Comparison of ENCODE assay signal across 13 mouse cellular contexts in the genomic region with DNA sequence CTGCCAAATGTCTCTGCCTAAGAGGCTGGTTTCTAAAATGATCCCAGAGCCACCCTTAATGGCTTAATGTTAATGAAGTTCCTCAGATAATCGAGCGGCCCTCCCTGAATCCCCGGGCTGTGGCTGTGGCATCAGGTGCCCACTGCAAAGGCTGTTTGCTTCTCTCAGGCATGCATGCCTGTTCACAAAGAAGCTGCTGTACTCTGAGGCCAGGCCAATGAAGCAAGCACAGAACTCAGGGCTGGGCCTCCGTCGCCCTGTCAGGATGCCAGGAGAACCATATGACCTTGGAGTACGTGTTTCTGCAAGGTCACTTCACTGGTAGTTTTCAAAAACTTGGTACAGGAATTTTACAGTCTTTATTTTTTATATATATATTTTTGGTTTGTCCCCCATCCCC. TPM values are rescaled to one million over a fixed set of nuclear protein-coding genes. Genes with fewer than 3 reads are reported as not detected.
DNase-seq lines count a peak whose midpoint lies in the region; ATAC-seq and TF ChIP-seq lines count a peak whose summit lies in the region.
"Had no signal": no experiment of that assay in that cellular context is flagged by ENCODE, and none has a peak within 500 bp of the region (broad histone marks: within the 10 kb centered on the region; RNA-seq: fewer than 3 reads in every experiment).

No protein-coding gene starts in this region.

- no peak for TF ChIP-seq CTCF in intestine, postnatal 0 days (IDR thresholded peaks at IDR 0.05; ENCODE audit: low read depth)

- H3K9ac ChIP-seq in embryonic facial prominence, embryonic 13.5 days = no peak overlapping the region
- no peak overlapping the region for H3K9ac ChIP-seq in kidney, embryonic 16.5 days (replicated peaks; ENCODE audit: low read length)
- no peak overlapping the region for H3K9ac ChIP-seq in intestine, postnatal 0 days (ENCODE audit: low read depth, low read length)
- H3K9ac ChIP-seq: forebrain, embryonic 13.5 days; liver, embryonic 13.5 days had no signal

- no peaks in the 10 kb centered on the region for H3K27me3 ChIP-seq in embryonic facial prominence, embryonic 13.5 days
- no peaks in the 10 kb centered on the region for H3K27me3 ChIP-seq in embryonic facial prominence, embryonic 10.5 days (replicated peaks; ENCODE audit: low read depth, poor library complexity, severe bottlenecking)
- H3K27me3 ChIP-seq in kidney, embryonic 16.5 days (ENCODE audit: insufficient read depth, low read length) = no peaks in the 10 kb centered on the region
- H3K27me3 ChIP-seq in intestine, postnatal 0 days (replicated peaks; ENCODE audit: control insufficient read depth, insufficient read depth, low read length) = no peaks in the 10 kb centered on the region
- H3K27me3 ChIP-seq: forebrain, embryonic 13.5 days; liver, embryonic 13.5 days had no signal

- no peak overlapping the region for H3K4me2 ChIP-seq in embryonic facial prominence, embryonic 13.5 days
- no peak overlapping the region for H3K4me2 ChIP-seq in kidney, embryonic 16.5 days (replicated peaks; ENCODE audit: low read depth, low read length)
- H3K4me2 ChIP-seq in intestine, postnatal 0 days (replicated peaks; ENCODE audit: low read depth) = no peak overlapping the region
- H3K4me2 ChIP-seq: forebrain, embryonic 13.5 days; liver, embryonic 13.5 days had no signal

- peak overlapping the region; percentile 33; the same call in 1 of the 2 replicates for H3K27ac ChIP-seq in embryonic facial prominence, embryonic 13.5 days
- H3K27ac ChIP-seq in embryonic facial prominence, embryonic 10.5 days (replicated peaks) = no peak overlapping the region
- no peak overlapping the region for H3K27ac ChIP-seq in kidney, embryonic 16.5 days (ENCODE audit: low read length)
- H3K27ac ChIP-seq in intestine, postnatal 0 days (ENCODE audit: low read depth, low read length) = no peak overlapping the region
- H3K27ac ChIP-seq: forebrain, embryonic 13.5 days; kidney, postnatal 0 days; liver, embryonic 13.5 days had no signal

- WGBS in embryonic facial prominence, embryonic 13.5 days = 75% methylated on average over 6 of the region's 6 CpGs
- WGBS in embryonic facial prominence, embryonic 10.5 days = 76% methylated on average over 6 of the region's 6 CpGs
- WGBS in kidney, embryonic 16.5 days = 77% methylated on average over 6 of the region's 6 CpGs
- 74% methylated on average over 6 of the region's 6 CpGs for WGBS in intestine, postnatal 0 days

- peaks cover 25% of the 10 kb centered on the region for H3K4me1 ChIP-seq in embryonic facial prominence, embryonic 13.5 days
- peaks cover 24% of the 10 kb centered on the region for H3K4me1 ChIP-seq in embryonic facial prominence, embryonic 10.5 days
- peaks cover 9% of the 10 kb centered on the region; the same call in 1 of the 2 replicates for H3K4me1 ChIP-seq in kidney, embryonic 16.5 days (ENCODE audit: insufficient read depth, low read length)
- peaks cover 8% of the 10 kb centered on the region; the same call in 1 of the 2 replicates for H3K4me1 ChIP-seq in intestine, postnatal 0 days (replicated peaks; ENCODE audit: control insufficient read depth, insufficient read depth, low read length)
- H3K4me1 ChIP-seq: liver, embryonic 13.5 days had no signal

- H3K4me3 ChIP-seq in embryonic facial prominence, embryonic 13.5 days = no peak overlapping the region
- H3K4me3 ChIP-seq in embryonic facial prominence, embryonic 10.5 days = no peak overlapping the region
- H3K4me3 ChIP-seq in kidney, embryonic 16.5 days (ENCODE audit: low read length) = no peak overlapping the region
- H3K4me3 ChIP-seq in intestine, postnatal 0 days (ENCODE audit: low read depth, low read length) = no peak overlapping the region
- H3K4me3 ChIP-seq: forebrain, embryonic 13.5 days; liver, embryonic 13.5 days; megakaryocyte, embryonic 14.5 days had no signal

- H3K36me3 ChIP-seq in embryonic facial prominence, embryonic 13.5 days = no peaks in the 10 kb centered on the region
- no peaks in the 10 kb centered on the region for H3K36me3 ChIP-seq in embryonic facial prominence, embryonic 10.5 days (replicated peaks)
- H3K36me3 ChIP-seq in kidney, embryonic 16.5 days (ENCODE audit: insufficient read depth, low read length) = no peaks in the 10 kb centered on the region
- H3K36me3 ChIP-seq in intestine, postnatal 0 days (ENCODE audit: control insufficient read depth, insufficient read depth) = no peaks in the 10 kb centered on the region; the same call in 1 of the 2 replicates
- H3K36me3 ChIP-seq: liver, embryonic 13.5 days had no signal

- H3K9me3 ChIP-seq in embryonic facial prominence, embryonic 13.5 days = no peaks in the 10 kb centered on the region
- H3K9me3 ChIP-seq in embryonic facial prominence, embryonic 10.5 days = no peaks in the 10 kb centered on the region
- no peaks in the 10 kb centered on the region for H3K9me3 ChIP-seq in kidney, embryonic 16.5 days (ENCODE audit: low read length)
- H3K9me3 ChIP-seq in intestine, postnatal 0 days (ENCODE audit: control insufficient read depth) = no peaks in the 10 kb centered on the region
- H3K9me3 ChIP-seq: forebrain, embryonic 13.5 days; liver, embryonic 13.5 days; megakaryocyte, embryonic 14.5 days had no signal

- no peak for DNase-seq in embryonic facial prominence, embryonic 10.5 days (ENCODE audit: low spot score)
- DNase-seq in kidney, postnatal 14 days = peak; percentile 19
- DNase-seq in testis, postnatal 10 days (ENCODE audit: low spot score) = peak; percentile 77
- DNase-seq in testis, postnatal 14 days (ENCODE audit: low spot score) = no peak
- DNase-seq: cerebellum, adult 11-12 months; liver, embryonic 13.5 days had no signal

- no peak for ATAC-seq in embryonic facial prominence, embryonic 13.5 days (ENCODE audit: insufficient number of reproducible peaks, insufficient read depth, low FRiP score, low TSS enrichment, low read depth)
- no peak for ATAC-seq in kidney, embryonic 16.5 days (ENCODE audit: low FRiP score, low TSS enrichment)
- ATAC-seq in intestine, postnatal 0 days = no peak
- ATAC-seq: forebrain, embryonic 13.5 days; inflammation-experienced regulatory T-cells, adult 6 months had no signal

RNA-seq across cellular contexts. Expression of gene S100b, which starts 2.0 kb away (rescaled TPM):
- 5.7 and 8.1 TPM in 2 replicates for polyA plus RNA-seq in embryonic facial prominence, embryonic 13.5 days (2015; fragmentation: Nextera tagmentation; extraction: Ambion mirVana)
- 0.10 TPM in 1 of 2 replicates, not detected in the other for polyA plus RNA-seq in embryonic facial prominence, embryonic 10.5 days (2016; fragmentation: Nextera tagmentation; extraction: Ambion mirVana)
- 0.45 and 0.54 TPM in 2 replicates for polyA plus RNA-seq in kidney, embryonic 16.5 days (2015; fragmentation: Nextera tagmentation; extraction: Ambion mirVana)
- 5.9 and 7.0 TPM in 2 replicates for polyA plus RNA-seq in intestine, postnatal 0 days (2015; fragmentation: Nextera tagmentation; extraction: Ambion mirVana)
- polyA plus RNA-seq: forebrain, embryonic 13.5 days; inflammation-experienced regulatory T-cells, adult 6 months; liver, embryonic 13.5 days had no signal

RNA-seq across cellular contexts. Expression of gene Prmt2, which starts 18.0 kb away (rescaled TPM):
- 62.5 and 67.7 TPM in 2 replicates for polyA plus RNA-seq in embryonic facial prominence, embryonic 13.5 days (2015; fragmentation: Nextera tagmentation; extraction: Ambion mirVana)
- polyA plus RNA-seq in embryonic facial prominence, embryonic 10.5 days (2016; fragmentation: Nextera tagmentation; extraction: Ambion mirVana) = 62.2 and 64.5 TPM in 2 replicates
- polyA plus RNA-seq in kidney, embryonic 16.5 days (2015; fragmentation: Nextera tagmentation; extraction: Ambion mirVana) = 63.1 and 69.9 TPM in 2 replicates
- polyA plus RNA-seq in intestine, postnatal 0 days (2015; fragmentation: Nextera tagmentation; extraction: Ambion mirVana) = 23.9 and 25.6 TPM in 2 replicates

Comparison
In these comparisons a context has a peak if more than half of its experiments do, and no peak if none do; other contexts are left out.
1. DNase-seq: peak in kidney, postnatal 14 days (single experiment) and testis, postnatal 10 days (single experiment); none in embryonic facial prominence, embryonic 10.5 days (single experiment) and testis, postnatal 14 days (single experiment).